Mouse (Mus musculus) intestine, embryonic 15.5 days (tissue): ENCODE results near the gene P4ha2. TPM values are rescaled to one million over a fixed set of nuclear protein-coding genes. Genes with fewer than 3 reads are reported as not detected.

Experiments used
- ATAC-seq: fragments of 200-750 bp; cut with Nextera tagmentation; 2 replicates; pipeline ENCODE4 v1.8.0; 2017; ENCODE audit warnings: moderate TSS enrichment, moderate library complexity
- H3K27ac ChIP-seq: fragments of 300-500 bp; sonication (generic); 2 replicates; pipeline ENCODE4 v1.5.1; 2015; ENCODE audit warnings: mild to moderate bottlenecking, inconsistent platforms
- H3K27me3 ChIP-seq: fragments of 300-500 bp; sonication (generic); replicated peaks from 2 replicates; pipeline ENCODE4 v1.6.1; 2015; ENCODE audit warnings: inconsistent platforms
- H3K36me3 ChIP-seq: fragments of 300-500 bp; sonication (generic); 2 replicates; pipeline ENCODE4 v1.6.1; 2015; ENCODE audit warnings: inconsistent platforms
- H3K4me1 ChIP-seq: fragments of 300-500 bp; sonication (generic); replicated peaks from 2 replicates; pipeline ENCODE4 v1.6.1; 2015; ENCODE audit warnings: inconsistent platforms
- H3K4me2 ChIP-seq: fragments of 300-500 bp; sonication (generic); replicated peaks from 2 replicates; pipeline ENCODE4 v1.6.1; 2015; ENCODE audit warnings: mild to moderate bottlenecking, inconsistent platforms
- H3K4me3 ChIP-seq: fragments of 300-500 bp; sonication (generic); replicated peaks from 2 replicates; pipeline ENCODE4 v1.5.1; 2015; ENCODE audit warnings: inconsistent platforms
- H3K9ac ChIP-seq: fragments of 300-500 bp; sonication (generic); 2 replicates; pipeline ENCODE4 v1.6.1; 2015; ENCODE audit warnings: inconsistent platforms
- H3K9me3 ChIP-seq: fragments of 300-500 bp; sonication (generic); 2 replicates; pipeline ENCODE4 v1.6.1; 2016; ENCODE audit warnings: inconsistent platforms
- WGBS: fragments of 180-500 bp; shearing (Covaris S2); methylation state at CpG from one replicate; pipeline ENCODE4 v1.1.7; 2015; 5-methylcytosine and 5-hydroxymethylcytosine counted together
- polyA plus RNA-seq: library from polyadenylated mRNA; unstranded; fragments of >200 nt; fragmentation: Nextera tagmentation; extraction: Ambion mirVana; gene quantifications from 2 replicates; pipeline ENCODE4 v1.2.1, GENCODE M21; 2015

P4ha2 gene
- polyA plus RNA-seq, 1 experiment from 2014 or later: 44.8 TPM

GRCm38 (mm10) chr11:54152957-54153356 lies 53.1 kb downstream of the P4ha2 start:
- H3K4me1 ChIP-seq: peaks cover 5% of the 10 kb centered on the region; the same call in 1 of the 2 replicates
- no peaks in the 10 kb centered on the region for H3K27me3 ChIP-seq
- no peak overlapping the region for H3K27ac ChIP-seq
- H3K4me2 ChIP-seq: no peak overlapping the region
- no peak for ATAC-seq
- H3K36me3 ChIP-seq: no peaks in the 10 kb centered on the region
- H3K4me3 ChIP-seq: no peak overlapping the region
- H3K9ac ChIP-seq: no peak overlapping the region
- no peaks in the 10 kb centered on the region for H3K9me3 ChIP-seq
- WGBS: 79% methylated on average over 3 of the region's 3 CpGs

GRCm38 (mm10) chr11:54155864-54156263 lies 56.0 kb downstream of the P4ha2 start:
- no peak overlapping the region for H3K27ac ChIP-seq
- no peaks in the 10 kb centered on the region for H3K36me3 ChIP-seq
- H3K4me3 ChIP-seq: no peak overlapping the region
- no peaks in the 10 kb centered on the region for H3K9me3 ChIP-seq
- no peak overlapping the region for H3K9ac ChIP-seq
- H3K4me1 ChIP-seq: no peaks in the 10 kb centered on the region; the same call in 1 of the 2 replicates
- H3K4me2 ChIP-seq: no peak overlapping the region
- 78% methylated on average over 6 of the region's 6 CpGs for WGBS
- no peaks in the 10 kb centered on the region for H3K27me3 ChIP-seq
- no peak for ATAC-seq

- Histone ChIP-seq H3K4me1 (no peaks in the 10 kb centered on the region), H3K9ac (no peak overlapping the region), H3K4me3 (no peak overlapping the region), H3K9me3 (no peaks in the 10 kb centered on the region), H3K27me3 (no peaks in the 10 kb centered on the region), H3K36me3 (no peaks in the 10 kb centered on the region), H3K4me2 (no peak overlapping the region), H3K27ac (no peak overlapping the region)
- no peak for ATAC-seq
Observed at GRCm38 (mm10) chr11:54156504-54156903, 56.6 kb downstream of the P4ha2 start.

DNA sequence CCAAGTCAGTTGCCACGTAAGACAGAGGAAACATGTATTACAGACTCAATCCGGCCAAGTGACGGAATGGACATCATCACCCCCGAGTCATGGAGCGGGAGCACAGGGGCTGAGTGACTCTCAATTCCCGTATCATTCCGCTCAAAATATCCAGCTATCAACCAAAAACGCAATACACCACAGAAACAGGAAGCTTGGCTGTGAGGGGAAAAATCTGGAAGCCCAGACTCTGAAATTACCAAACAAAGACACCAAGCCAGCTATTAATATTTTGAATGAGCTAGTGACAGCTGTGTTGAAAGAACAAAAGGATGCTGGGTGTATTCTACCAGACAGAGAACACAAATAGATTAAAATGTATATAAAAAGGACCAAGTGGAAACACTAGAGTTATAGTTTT lies 57.7 kb downstream of the P4ha2 start:
- no peak overlapping the region for H3K9ac ChIP-seq
- no peaks in the 10 kb centered on the region for H3K36me3 ChIP-seq
- no peak overlapping the region for H3K4me3 ChIP-seq
- H3K27me3 ChIP-seq: no peaks in the 10 kb centered on the region
- ATAC-seq: no peak
- no peak overlapping the region for H3K27ac ChIP-seq
- no peak overlapping the region for H3K4me2 ChIP-seq
- H3K4me1 ChIP-seq: no peaks in the 10 kb centered on the region
- no peaks in the 10 kb centered on the region for H3K9me3 ChIP-seq
- 72% methylated on average over 8 of the region's 8 CpGs for WGBS

- H3K9ac ChIP-seq: no peak overlapping the region
- no peaks in the 10 kb centered on the region for H3K36me3 ChIP-seq
- H3K4me3 ChIP-seq: no peak overlapping the region
- no peak overlapping the region for H3K4me2 ChIP-seq
- 0 out of 2 replicates have a peak, but pooled peaks cover 5% of the 10 kb centered on the region for H3K4me1 ChIP-seq
- H3K27ac ChIP-seq: no peak overlapping the region
- no peak for ATAC-seq
- H3K9me3 ChIP-seq: no peaks in the 10 kb centered on the region
- no peaks in the 10 kb centered on the region for H3K27me3 ChIP-seq
- WGBS: 79% methylated on average over 5 of the region's 5 CpGs
Observed at GRCm38 (mm10) chr11:54160435-54160834, 60.5 kb downstream of the P4ha2 start.

- no peak overlapping the region for H3K9ac ChIP-seq
- no peaks in the 10 kb centered on the region for H3K9me3 ChIP-seq
- WGBS: 58% methylated on average over 2 of the region's 2 CpGs
- no peak for ATAC-seq
- 0 out of 2 replicates have a peak, but pooled peaks cover 5% of the 10 kb centered on the region for H3K4me1 ChIP-seq
- no peaks in the 10 kb centered on the region for H3K36me3 ChIP-seq
- no peak overlapping the region for H3K4me2 ChIP-seq
- H3K4me3 ChIP-seq: no peak overlapping the region
- no peak overlapping the region for H3K27ac ChIP-seq
- H3K27me3 ChIP-seq: no peaks in the 10 kb centered on the region
Observed at GRCm38 (mm10) chr11:54160920-54161319, 61.0 kb downstream of the P4ha2 start.

DNA sequence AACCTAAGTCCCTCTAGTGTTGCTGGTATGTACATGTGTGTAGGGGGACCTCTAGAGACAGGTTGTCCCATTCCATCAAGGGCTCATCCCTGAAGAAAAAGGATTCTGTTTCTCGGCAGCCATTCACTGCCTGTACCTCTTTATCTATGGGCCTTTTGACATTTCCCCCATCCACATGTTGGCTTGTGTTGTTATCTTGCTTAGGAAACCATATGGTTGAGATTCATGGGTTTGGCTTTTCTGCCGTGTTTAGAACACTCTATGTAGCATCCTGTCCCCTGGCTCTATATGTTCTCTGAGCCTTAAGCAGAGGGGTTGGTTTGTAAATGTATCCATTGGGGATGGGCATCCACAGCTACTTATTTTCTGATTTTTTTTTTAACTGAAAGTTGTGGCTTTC lies 61.6 kb downstream of the P4ha2 start:
- Histone ChIP-seq H3K9me3 (no peaks in the 10 kb centered on the region), H3K36me3 (no peaks in the 10 kb centered on the region), H3K27me3 (no peaks in the 10 kb centered on the region), H3K4me3 (no peak overlapping the region), H3K27ac (no peak overlapping the region), H3K4me2 (no peak overlapping the region), H3K9ac (no peak overlapping the region), H3K4me1 (0 out of 2 replicates have a peak, but pooled peaks cover 5% of the 10 kb centered on the region)
- ATAC-seq: no peak
- 74% methylated on average over 2 of the region's 2 CpGs for WGBS

DNA sequence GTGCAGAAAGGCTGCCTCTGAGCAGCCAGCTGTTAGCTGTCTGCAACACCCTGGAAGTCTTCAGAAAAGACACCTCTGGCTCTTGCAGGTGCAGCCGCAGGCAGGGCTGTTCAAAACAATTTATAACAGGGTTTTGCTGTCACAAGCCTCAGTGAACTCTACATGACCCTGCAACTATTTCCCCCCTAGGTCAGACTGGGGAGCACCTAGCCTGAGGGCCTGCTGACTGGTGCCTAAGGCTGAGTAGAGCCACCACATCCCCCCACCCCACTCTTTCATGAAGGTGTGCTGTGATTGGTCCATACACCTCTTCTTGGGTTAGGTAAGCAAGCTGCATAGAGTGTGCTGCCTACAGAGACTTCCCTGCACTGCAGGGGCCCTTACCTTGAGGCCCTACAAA lies 63.1 kb downstream of the P4ha2 start:
- no peak for ATAC-seq
- H3K27me3 ChIP-seq: no peaks in the 10 kb centered on the region
- no peaks in the 10 kb centered on the region for H3K36me3 ChIP-seq
- H3K27ac ChIP-seq: no peak overlapping the region
- H3K4me2 ChIP-seq: no peak overlapping the region
- H3K4me1 ChIP-seq: 0 out of 2 replicates have a peak, but pooled peaks cover 5% of the 10 kb centered on the region
- WGBS: 3% methylated on average over 1 of the region's 1 CpGs
- no peak overlapping the region for H3K9ac ChIP-seq
- H3K9me3 ChIP-seq: no peaks in the 10 kb centered on the region
- no peak overlapping the region for H3K4me3 ChIP-seq

DNA sequence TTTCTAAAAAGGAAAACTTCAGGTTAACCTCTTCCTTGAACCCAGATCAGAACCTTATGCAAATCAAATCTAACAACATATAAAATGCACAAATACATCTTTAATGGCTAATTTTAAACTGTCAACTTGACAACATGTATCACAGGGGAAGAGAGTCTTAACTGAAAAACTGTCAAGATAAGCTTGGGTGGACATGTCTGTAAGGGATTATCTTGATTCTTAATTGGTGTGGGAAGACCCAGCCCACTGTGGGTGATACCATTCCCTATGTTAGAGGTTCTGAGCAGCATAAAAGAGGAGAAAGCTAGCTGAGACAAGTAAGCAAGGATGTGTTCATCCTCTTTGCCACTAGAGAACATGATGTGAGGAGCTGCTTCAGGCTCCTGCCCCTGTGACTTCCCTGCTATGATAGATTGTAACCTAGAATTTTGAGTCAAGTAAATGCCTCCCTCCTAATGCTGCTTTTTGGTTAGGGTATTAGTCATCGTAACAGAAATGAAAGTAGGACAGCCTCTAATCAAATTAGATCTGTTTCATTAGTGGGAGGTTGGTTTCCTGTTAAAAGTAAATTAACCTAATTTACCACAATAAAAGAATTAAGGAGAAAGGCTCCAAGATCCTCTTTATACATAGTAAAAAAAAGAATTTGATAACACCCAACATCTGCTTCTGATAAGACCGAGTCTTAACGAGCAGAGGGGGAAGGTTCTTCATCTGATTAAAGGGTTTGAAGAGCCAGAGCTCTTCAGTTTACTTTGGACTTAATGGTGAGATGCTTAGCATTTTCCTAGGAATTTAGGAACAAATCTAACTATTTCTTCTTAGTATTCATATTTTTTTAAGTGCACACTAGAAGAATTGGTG lies 69.8 kb downstream of the P4ha2 start:
- H3K4me1 ChIP-seq: no peaks in the 10 kb centered on the region
- WGBS: 56% methylated on average over 3 of the region's 3 CpGs
- no peak overlapping the region for H3K9ac ChIP-seq
- no peaks in the 10 kb centered on the region for H3K27me3 ChIP-seq
- no peak for ATAC-seq
- no peaks in the 10 kb centered on the region for H3K36me3 ChIP-seq
- H3K4me2 ChIP-seq: no peak overlapping the region
- H3K9me3 ChIP-seq: no peaks in the 10 kb centered on the region
- H3K27ac ChIP-seq: no peak overlapping the region
- H3K4me3 ChIP-seq: no peak overlapping the region

DNA sequence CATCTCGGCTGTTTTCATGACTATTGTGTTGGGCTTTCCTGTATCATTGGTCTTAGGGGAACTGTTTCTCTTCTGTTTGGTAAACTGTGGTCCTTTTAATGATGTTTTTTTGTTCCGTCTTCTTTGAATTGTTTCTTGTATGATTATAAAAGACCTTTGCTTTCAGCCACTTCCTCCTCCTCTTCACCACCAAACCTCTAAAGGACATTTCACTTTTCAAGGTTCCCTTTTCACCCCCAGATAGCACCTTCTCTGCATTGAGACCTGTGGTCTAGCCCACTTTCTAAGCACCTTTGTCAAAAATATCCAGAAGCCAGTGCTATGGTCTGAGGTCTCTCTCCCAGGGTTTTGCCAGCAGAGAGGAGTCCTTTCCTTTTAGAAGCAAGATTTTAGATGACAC lies 71.3 kb downstream of the P4ha2 start:
- no peak for ATAC-seq
- no peak overlapping the region for H3K27ac ChIP-seq
- 71% methylated on average over 2 of the region's 2 CpGs for whole genome bisulfite sequencing

GRCm38 (mm10) chr11:54174226-54174625 lies 74.3 kb downstream of the P4ha2 start:
- Histone ChIP-seq H3K27me3 (no peaks in the 10 kb centered on the region), H3K27ac (no peak overlapping the region), H3K9ac (no peak overlapping the region), H3K36me3 (no peaks in the 10 kb centered on the region), H3K4me3 (no peak overlapping the region), H3K4me1 (no peaks in the 10 kb centered on the region), H3K9me3 (no peaks in the 10 kb centered on the region), H3K4me2 (no peak overlapping the region)
- WGBS: 87% methylated on average over 4 of the region's 4 CpGs
- no peak for ATAC-seq

More for the DNA sequence above, 71.3 kb downstream of the P4ha2 start:
- H3K4me1 ChIP-seq: no peaks in the 10 kb centered on the region
- no peak overlapping the region for H3K4me2 ChIP-seq
- H3K27me3 ChIP-seq: no peaks in the 10 kb centered on the region
- H3K9ac ChIP-seq: no peak overlapping the region
- no peak overlapping the region for H3K4me3 ChIP-seq
- no peaks in the 10 kb centered on the region for H3K9me3 ChIP-seq
- H3K36me3 ChIP-seq: no peaks in the 10 kb centered on the region

DNA sequence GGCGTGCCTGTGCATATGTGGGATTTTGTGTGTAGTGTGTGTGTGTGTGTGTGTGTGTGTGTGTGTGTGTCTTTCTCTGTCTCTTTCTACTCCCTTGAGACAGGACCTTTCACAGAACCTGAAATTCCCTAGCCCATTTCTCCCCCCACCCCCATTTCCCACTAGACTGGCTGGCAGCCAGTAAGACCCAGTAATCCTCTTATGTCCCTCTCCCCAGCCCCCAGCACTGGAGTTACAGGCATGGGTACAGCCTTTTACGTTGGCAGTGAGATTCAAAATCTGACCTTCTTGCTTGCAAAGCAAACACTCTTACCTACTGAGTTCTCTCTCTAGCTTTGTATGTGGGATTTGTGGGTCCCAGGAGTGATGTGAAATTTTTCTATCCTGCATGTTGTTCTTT lies 75.0 kb downstream of the P4ha2 start:
- Histone ChIP-seq H3K4me1 (no peaks in the 10 kb centered on the region), H3K27ac (no peak overlapping the region), H3K4me2 (no peak overlapping the region), H3K9ac (no peak overlapping the region), H3K9me3 (no peaks in the 10 kb centered on the region), H3K36me3 (no peaks in the 10 kb centered on the region), H3K4me3 (no peak overlapping the region), H3K27me3 (no peaks in the 10 kb centered on the region)
- 60% methylated on average over 2 of the region's 2 CpGs for WGBS
- no peak for ATAC-seq
